In the genomic region with DNA sequence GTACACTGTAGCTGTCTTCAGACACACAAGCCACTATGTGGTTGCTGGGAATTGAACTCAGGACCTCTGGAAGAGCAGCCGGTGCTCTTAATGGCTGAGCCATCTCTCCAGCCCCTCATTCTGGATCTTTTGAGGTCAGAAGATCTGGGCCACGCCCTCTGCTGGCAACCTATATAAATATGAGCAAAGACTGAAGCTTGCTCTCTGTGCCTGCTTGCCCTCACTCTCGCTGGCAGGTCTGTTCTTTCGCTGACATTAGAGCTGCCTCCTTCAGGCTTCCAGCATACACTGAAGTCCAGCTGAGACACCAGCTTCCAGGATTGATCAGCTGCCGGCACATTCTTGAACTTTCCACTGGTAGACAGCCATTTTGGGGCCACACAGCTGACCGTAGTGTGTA, we compare ENCODE assay signal across 20 mouse cellular contexts. TPM values are rescaled to one million over a fixed set of nuclear protein-coding genes. Genes with fewer than 3 reads are reported as not detected.
DNase-seq lines count a peak whose midpoint lies in the region; ATAC-seq and TF ChIP-seq lines count a peak whose summit lies in the region.
"Had no signal": no experiment of that assay in that cellular context is flagged by ENCODE, and none has a peak within 500 bp of the region (broad histone marks: within the 10 kb centered on the region; RNA-seq: fewer than 3 reads in every experiment).

No protein-coding gene starts in this region.

- no peak for TF ChIP-seq EP300 in lung, postnatal 0 days (IDR thresholded peaks at IDR 0.05)

- H3K9me3 ChIP-seq in heart, embryonic 12.5 days (replicated peaks) = no peaks in the 10 kb centered on the region
- no peaks in the 10 kb centered on the region for H3K9me3 ChIP-seq in lung, postnatal 0 days (ENCODE audit: low read length)
- H3K9me3 ChIP-seq: embryonic facial prominence, embryonic 10.5 days; heart, embryonic 10.5 days; lung, embryonic 15.5 days; neural tube, embryonic 13.5 days had no signal

- H3K27ac ChIP-seq in heart, embryonic 12.5 days (ENCODE audit: poor library complexity, severe bottlenecking) = no peak overlapping the region
- H3K27ac ChIP-seq in lung, postnatal 0 days (ENCODE audit: low read length) = no peak overlapping the region
- H3K27ac ChIP-seq: embryonic facial prominence, embryonic 10.5 days; heart, embryonic 10.5 days; lung, embryonic 15.5 days; neural tube, embryonic 13.5 days had no signal

- TF ChIP-seq CTCF in lung, postnatal 0 days (IDR thresholded peaks at IDR 0.05) = peak; percentile 28

- no peak overlapping the region for H3K4me3 ChIP-seq in heart, embryonic 12.5 days
- no peak overlapping the region for H3K4me3 ChIP-seq in lung, postnatal 0 days (ENCODE audit: low read depth, low read length)
- H3K4me3 ChIP-seq: embryonic facial prominence, embryonic 10.5 days; erythroblast, embryonic 14.5 days; heart, embryonic 10.5 days; lung, embryonic 15.5 days; megakaryocyte, embryonic 14.5 days; neural tube, embryonic 13.5 days had no signal

- WGBS in heart, embryonic 12.5 days = 72% methylated on average over 6 of the region's 6 CpGs
- WGBS in lung, postnatal 0 days = 57% methylated on average over 6 of the region's 6 CpGs

- H3K27me3 ChIP-seq in heart, embryonic 12.5 days (replicated peaks) = peaks cover 11% of the 10 kb centered on the region
- no peaks in the 10 kb centered on the region for H3K27me3 ChIP-seq in lung, postnatal 0 days (replicated peaks; ENCODE audit: insufficient read depth, low read length)
- no peaks in the 10 kb centered on the region for H3K27me3 ChIP-seq in splenic B cell, adult 2 months (ENCODE audit: control insufficient read depth, insufficient read depth, low read length, poor library complexity, severe bottlenecking)
- H3K27me3 ChIP-seq: lung, embryonic 15.5 days; neural tube, embryonic 13.5 days had no signal

- H3K4me1 ChIP-seq in heart, embryonic 12.5 days (replicated peaks) = peaks cover 33% of the 10 kb centered on the region
- peaks cover 13% of the 10 kb centered on the region for H3K4me1 ChIP-seq in lung, postnatal 0 days (ENCODE audit: insufficient read depth, low read depth, low read length)

- H3K9ac ChIP-seq in heart, embryonic 12.5 days = no peak overlapping the region
- no peak overlapping the region for H3K9ac ChIP-seq in lung, postnatal 0 days (replicated peaks; ENCODE audit: low read depth)
- H3K9ac ChIP-seq: lung, embryonic 15.5 days; neural tube, embryonic 13.5 days had no signal

- no peak overlapping the region for H3K4me2 ChIP-seq in heart, embryonic 12.5 days
- no peak overlapping the region for H3K4me2 ChIP-seq in lung, postnatal 0 days (replicated peaks; ENCODE audit: low read depth, low read length)
- H3K4me2 ChIP-seq: lung, embryonic 15.5 days; neural tube, embryonic 13.5 days had no signal

- no peaks in the 10 kb centered on the region for H3K36me3 ChIP-seq in heart, embryonic 12.5 days
- no peaks in the 10 kb centered on the region for H3K36me3 ChIP-seq in lung, postnatal 0 days (ENCODE audit: insufficient read depth, low read length)
- H3K36me3 ChIP-seq in splenic B cell, adult 2 months (ENCODE audit: control insufficient read depth, insufficient read depth, low read length, poor library complexity, severe bottlenecking) = no peaks in the 10 kb centered on the region
- H3K36me3 ChIP-seq: embryonic facial prominence, embryonic 10.5 days; heart, embryonic 10.5 days; lung, embryonic 15.5 days; neural tube, embryonic 13.5 days had no signal

- no peak for ATAC-seq in heart, embryonic 12.5 days (ENCODE audit: insufficient number of reproducible peaks, low FRiP score)
- no peak for ATAC-seq in lung, postnatal 0 days
- ATAC-seq: forebrain, embryonic 14.5 days had no signal

- DNase-seq in heart, adult 11 months = peak; percentile 82
- no peak for DNase-seq in lung, postnatal 0 days (ENCODE audit: low spot score)
- DNase-seq in lung, adult 18-20 months = no peak
- DNase-seq in NIH3T3 (ENCODE audit: low read depth) = peak; percentile 50
- DNase-seq in splenic B cell, adult 2 months (ENCODE audit: low read depth, low spot score) = peak; percentile 42
- no peak for DNase-seq in spleen, postnatal 10 days (ENCODE audit: low spot score in 2 of 2)
- DNase-seq: adrenal gland, adult 8-10 months; cerebellum, adult 11-12 months; heart, postnatal 36 days; layer of hippocampus, postnatal 36 days; right cerebral cortex, postnatal 14 days; thymus, adult 18-20 months had no signal

RNA-seq across cellular contexts. Expression of gene Cbx7, which starts 23.2 kb away (rescaled TPM):
- 1.4 and 1.7 TPM in 2 replicates for polyA plus RNA-seq in heart, embryonic 12.5 days (2016; fragmentation: Nextera tagmentation; extraction: Ambion mirVana)
- polyA plus RNA-seq in lung, postnatal 0 days (2015; fragmentation: Nextera tagmentation; extraction: Ambion mirVana) = 4.1 and 4.5 TPM in 2 replicates

RNA-seq across cellular contexts. Expression of gene Apobec3, which starts 56.2 kb away (rescaled TPM):
- 11.2 and 12.2 TPM in 2 replicates for polyA plus RNA-seq in heart, embryonic 12.5 days (2016; fragmentation: Nextera tagmentation; extraction: Ambion mirVana)
- 24.8 and 29.5 TPM in 2 replicates for polyA plus RNA-seq in lung, postnatal 0 days (2015; fragmentation: Nextera tagmentation; extraction: Ambion mirVana)

Comparison
In these comparisons a context has a peak if more than half of its experiments do, and no peak if none do; other contexts are left out.
1. DNase-seq: peak in heart, adult 11 months (single experiment), NIH3T3 (single experiment) and splenic B cell, adult 2 months (single experiment); none in lung, postnatal 0 days (single experiment), lung, adult 18-20 months (0 of 2) and spleen, postnatal 10 days (0 of 2).